Mouse (Mus musculus) forebrain, embryonic 16.5 days (tissue): Measurements from ENCODE around the gene Inmt. TPM values are rescaled to one million over a fixed set of nuclear protein-coding genes. Genes with fewer than 3 reads are reported as not detected.

Experiments
- ATAC-seq: fragments of 200-750 bp; cut with Nextera tagmentation; 2 replicates; pipeline ENCODE4 v1.8.0; 2017; ENCODE audit warnings: mild to moderate bottlenecking, moderate library complexity
- H3K27ac ChIP-seq: fragments of 300-500 bp; sonication (generic); 2 replicates; pipeline ENCODE4 v1.5.1; 2014; ENCODE audit warnings: low read length, control low read depth
- H3K27me3 ChIP-seq: fragments of 300-500 bp; sonication (generic); replicated peaks from 2 replicates; pipeline ENCODE4 v1.6.1; 2014; ENCODE audit warnings: low read length; ENCODE audit not compliant: control insufficient read depth, insufficient read depth
- H3K36me3 ChIP-seq: fragments of 300-500 bp; sonication (generic); 2 replicates; pipeline ENCODE4 v1.6.1; 2014; ENCODE audit not compliant: control insufficient read depth, insufficient read depth
- H3K4me1 ChIP-seq: fragments of 300-500 bp; sonication (generic); replicated peaks from 2 replicates; pipeline ENCODE4 v1.6.1; 2014; ENCODE audit warnings: low read length; ENCODE audit not compliant: control insufficient read depth, insufficient read depth
- H3K4me2 ChIP-seq: fragments of 300-500 bp; sonication (generic); 2 replicates; pipeline ENCODE4 v1.6.1; 2014; ENCODE audit warnings: mild to moderate bottlenecking, low read length, control low read depth
- H3K4me3 ChIP-seq: fragments of 300-500 bp; sonication (generic); replicated peaks from 2 replicates; pipeline ENCODE4 v1.5.1; 2014; ENCODE audit warnings: mild to moderate bottlenecking, low read length, control low read depth
- H3K9ac ChIP-seq: fragments of 300-500 bp; sonication (generic); replicated peaks from 2 replicates; pipeline ENCODE4 v1.6.1; 2014; ENCODE audit warnings: low read depth, low read length, control low read depth
- H3K9me3 ChIP-seq: fragments of 300-500 bp; sonication (generic); 2 replicates; pipeline ENCODE4 v1.6.1; 2016; ENCODE audit warnings: low read length; ENCODE audit not compliant: control insufficient read depth
- WGBS: fragments of 180-500 bp; shearing (Covaris S2); extraction: QIAGEN DNeasy Blood & Tissue Kit; methylation state at CpG from one replicate; pipeline ENCODE4 v1.1.7; 2014; 5-methylcytosine and 5-hydroxymethylcytosine counted together
- polyA plus RNA-seq: library from polyadenylated mRNA; unstranded; fragments of >200 nt; fragmentation: Nextera tagmentation; extraction: Ambion mirVana; gene quantifications from 2 replicates; pipeline ENCODE4 v1.2.1, GENCODE M21; 2015

Gene Inmt
- 0.22 TPM in 1 of 2 replicates, not detected in the other for polyA plus RNA-seq

- no peak within 1 kb of the TSS for H3K9ac ChIP-seq
- H3K27me3 ChIP-seq = no peaks in the 10 kb centered on the region
- H3K9me3 ChIP-seq = no peaks in the 10 kb centered on the region
- no peak within 1 kb of the TSS for H3K27ac ChIP-seq
- 86% methylated on average over 1 of the region's 1 CpGs for WGBS
- ATAC-seq = no peak
- H3K4me3 ChIP-seq = no peak within 1 kb of the TSS
- no peaks in the 10 kb centered on the region for H3K36me3 ChIP-seq
- H3K4me2 ChIP-seq = no peak within 1 kb of the TSS
- H3K4me1 ChIP-seq = no peaks in the 10 kb centered on the region
These were observed at the start of gene Inmt for GRCm38 (mm10) chr6:55174741-55175181. TSS of gene Inmt (minus strand) at chr6:55175043.

- H3K4me1 ChIP-seq = no peaks in the 10 kb centered on the region
- H3K4me2 ChIP-seq = no peak overlapping the region
- H3K9me3 ChIP-seq = no peaks in the 10 kb centered on the region
- ATAC-seq = no peak
- 95% methylated on average over 8 of the region's 8 CpGs for WGBS
- no peaks in the 10 kb centered on the region for H3K27me3 ChIP-seq
- no peak overlapping the region for H3K9ac ChIP-seq
- no peak overlapping the region for H3K4me3 ChIP-seq
- H3K36me3 ChIP-seq = peaks cover 13% of the 10 kb centered on the region
- no peak overlapping the region for H3K27ac ChIP-seq
These were observed 49.1 kb upstream of the Inmt start for GRCm38 (mm10) chr6:55223986-55224385.

- ATAC-seq = no peak
- Histone ChIP-seq H3K36me3 (peaks cover 5% of the 10 kb centered on the region), H3K4me2 (no peak overlapping the region), H3K27me3 (no peaks in the 10 kb centered on the region), H3K4me3 (no peak overlapping the region), H3K9me3 (no peaks in the 10 kb centered on the region), H3K9ac (no peak overlapping the region), H3K4me1 (no peaks in the 10 kb centered on the region), H3K27ac (no peak overlapping the region)
- 82% methylated on average over 9 of the region's 9 CpGs for WGBS
These were observed 43.4 kb upstream of the Inmt start for GRCm38 (mm10) chr6:55218232-55218631.

- H3K4me3 ChIP-seq = no peak overlapping the region
- H3K4me2 ChIP-seq = no peak overlapping the region
- 78% methylated on average over 3 of the region's 3 CpGs for WGBS
- no peaks in the 10 kb centered on the region for H3K9me3 ChIP-seq
- H3K9ac ChIP-seq = no peak overlapping the region
- no peak overlapping the region for H3K27ac ChIP-seq
- no peaks in the 10 kb centered on the region for H3K4me1 ChIP-seq
- no peaks in the 10 kb centered on the region for H3K27me3 ChIP-seq
- no peak for ATAC-seq
- H3K36me3 ChIP-seq = peaks cover 5% of the 10 kb centered on the region
These were observed 39.7 kb upstream of the Inmt start for GRCm38 (mm10) chr6:55214541-55214940.

GRCm38 (mm10) chr6:55210423-55211365 lies 35.9 kb upstream of the Inmt start:
- H3K4me3 ChIP-seq = no peak overlapping the region
- no peaks in the 10 kb centered on the region for H3K36me3 ChIP-seq
- no peaks in the 10 kb centered on the region for H3K9me3 ChIP-seq
- H3K4me2 ChIP-seq = no peak overlapping the region
- WGBS = 89% methylated on average over 15 of the region's 15 CpGs
- no peak overlapping the region for H3K27ac ChIP-seq
- no peak for ATAC-seq
- H3K4me1 ChIP-seq = no peaks in the 10 kb centered on the region
- no peak overlapping the region for H3K9ac ChIP-seq
- no peaks in the 10 kb centered on the region for H3K27me3 ChIP-seq

GRCm38 (mm10) chr6:55207786-55208185 lies 32.9 kb upstream of the Inmt start:
- no peaks in the 10 kb centered on the region for H3K36me3 ChIP-seq
- H3K4me2 ChIP-seq = no peak overlapping the region
- no peak for ATAC-seq
- peaks cover 14% of the 10 kb centered on the region for H3K4me1 ChIP-seq
- no peak overlapping the region for H3K9ac ChIP-seq
- no peaks in the 10 kb centered on the region for H3K27me3 ChIP-seq
- no peak overlapping the region for H3K27ac ChIP-seq
- 90% methylated on average over 8 of the region's 8 CpGs for WGBS
- H3K9me3 ChIP-seq = no peaks in the 10 kb centered on the region
- H3K4me3 ChIP-seq = no peak overlapping the region

- peak overlapping the region; percentile 91 for H3K27ac ChIP-seq
- peak overlapping the region; percentile 58 for H3K4me2 ChIP-seq
- peak; percentile 42 for ATAC-seq
- peak overlapping the region; percentile 56 for H3K4me3 ChIP-seq
- no peaks in the 10 kb centered on the region for H3K9me3 ChIP-seq
- 42% methylated on average over 3 of the region's 3 CpGs for WGBS
- peaks cover 15% of the 10 kb centered on the region for H3K4me1 ChIP-seq
- H3K36me3 ChIP-seq = no peaks in the 10 kb centered on the region
- peak overlapping the region; percentile 60 for H3K9ac ChIP-seq
- H3K27me3 ChIP-seq = no peaks in the 10 kb centered on the region
These were observed 29.1 kb upstream of the Inmt start for GRCm38 (mm10) chr6:55203931-55204330.

GRCm38 (mm10) chr6:55202913-55203910 lies 28.4 kb upstream of the Inmt start, which contains the start of gene Mindy4:
TSS of gene Mindy4 (plus strand) at chr6:55203383.
- 2% methylated on average over 32 of the region's 33 CpGs for WGBS
- ATAC-seq = peak; percentile 96
- peak within 1 kb of the TSS; percentile 56 for H3K4me3 ChIP-seq
- H3K27ac ChIP-seq = peak within 1 kb of the TSS; percentile 91
- peaks cover 15% of the 10 kb centered on the region for H3K4me1 ChIP-seq
- H3K9ac ChIP-seq = peak within 1 kb of the TSS; percentile 60
- H3K36me3 ChIP-seq = no peaks in the 10 kb centered on the region
- H3K9me3 ChIP-seq = no peaks in the 10 kb centered on the region
- H3K4me2 ChIP-seq = peak within 1 kb of the TSS; percentile 58
- H3K27me3 ChIP-seq = no peaks in the 10 kb centered on the region

- Histone ChIP-seq H3K9ac (no peak overlapping the region), H3K4me3 (no peak overlapping the region), H3K27ac (no peak overlapping the region), H3K36me3 (no peaks in the 10 kb centered on the region), H3K4me2 (no peak overlapping the region), H3K27me3 (no peaks in the 10 kb centered on the region), H3K4me1 (peaks cover 8% of the 10 kb centered on the region), H3K9me3 (no peaks in the 10 kb centered on the region)
- WGBS = 97% methylated on average over 3 of the region's 3 CpGs
- ATAC-seq = no peak
These were observed 24.2 kb upstream of the Inmt start for GRCm38 (mm10) chr6:55199047-55199446.
